Mouse (Mus musculus) common myeloid progenitor, adult 5-6 weeks (primary cell): ENCODE measurements around the gene P4hb. TPM values are rescaled to one million over a fixed set of nuclear protein-coding genes. Genes with fewer than 3 reads are reported as not detected.
A peak's percentile ranks its signal among the peaks of the same experiment; 100 is the strongest.
"Not testable (repeated sequence)": the region's sequence is repeated elsewhere in the genome, so short reads cannot be mapped to it uniquely, and the experiment has no call there.

ENCODE experiments used
- ATAC-seq: replicated peaks from 2 replicates; pipeline ENCODE4 v1.8.0; 2016; ENCODE audit warnings: low read depth, mild to moderate bottlenecking, moderate TSS enrichment, inconsistent platforms; ENCODE audit not compliant: poor library complexity, severe bottlenecking
- total RNA-seq: library from RNA; stranded (forward); fragments of 200-1000, 187-1606 nt; gene quantifications from 2 replicates; pipeline ENCODE4 v1.2.3, GENCODE M21; 2017

P4hb gene
- total RNA-seq, 1 experiment from 2014 or later, result 545 TPM

DNA sequence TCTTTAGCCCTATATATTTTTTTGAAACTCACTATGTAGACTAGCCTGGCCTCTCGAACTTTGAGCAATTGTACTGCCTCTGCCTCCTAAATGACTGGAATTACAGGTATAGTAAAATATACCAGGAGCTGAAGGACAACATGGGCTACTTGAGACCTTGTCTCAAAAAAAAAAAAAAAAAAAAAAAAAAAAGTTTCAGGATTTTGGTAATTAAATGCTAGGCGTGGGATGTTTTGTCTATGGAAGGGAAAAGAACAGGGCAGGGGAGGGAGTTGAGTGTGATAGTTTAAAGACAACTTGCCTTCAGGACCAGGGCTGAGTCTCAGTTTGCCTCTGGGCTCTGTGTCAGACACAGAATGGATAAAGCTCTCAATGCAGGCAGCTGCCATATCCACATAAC lies 2.0 kb upstream of the P4hb start:
- no peak for ATAC-seq

DNA sequence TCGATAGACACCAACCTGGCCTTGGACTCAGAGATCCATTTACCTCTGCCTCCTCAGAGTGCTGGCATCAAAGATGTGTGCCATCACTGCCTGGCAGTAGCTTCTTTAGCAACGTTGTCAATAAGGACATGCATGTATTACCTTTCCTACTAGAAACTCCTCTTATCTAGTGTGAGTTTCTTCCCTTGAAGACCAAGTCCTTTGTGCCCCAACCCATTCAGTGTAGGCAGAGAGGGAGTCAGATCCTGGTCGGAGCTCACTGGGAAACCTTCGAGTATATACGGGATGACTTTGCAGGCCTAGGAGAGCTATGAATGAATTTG lies 1.2 kb upstream of the P4hb start:
- no peak for ATAC-seq

DNA sequence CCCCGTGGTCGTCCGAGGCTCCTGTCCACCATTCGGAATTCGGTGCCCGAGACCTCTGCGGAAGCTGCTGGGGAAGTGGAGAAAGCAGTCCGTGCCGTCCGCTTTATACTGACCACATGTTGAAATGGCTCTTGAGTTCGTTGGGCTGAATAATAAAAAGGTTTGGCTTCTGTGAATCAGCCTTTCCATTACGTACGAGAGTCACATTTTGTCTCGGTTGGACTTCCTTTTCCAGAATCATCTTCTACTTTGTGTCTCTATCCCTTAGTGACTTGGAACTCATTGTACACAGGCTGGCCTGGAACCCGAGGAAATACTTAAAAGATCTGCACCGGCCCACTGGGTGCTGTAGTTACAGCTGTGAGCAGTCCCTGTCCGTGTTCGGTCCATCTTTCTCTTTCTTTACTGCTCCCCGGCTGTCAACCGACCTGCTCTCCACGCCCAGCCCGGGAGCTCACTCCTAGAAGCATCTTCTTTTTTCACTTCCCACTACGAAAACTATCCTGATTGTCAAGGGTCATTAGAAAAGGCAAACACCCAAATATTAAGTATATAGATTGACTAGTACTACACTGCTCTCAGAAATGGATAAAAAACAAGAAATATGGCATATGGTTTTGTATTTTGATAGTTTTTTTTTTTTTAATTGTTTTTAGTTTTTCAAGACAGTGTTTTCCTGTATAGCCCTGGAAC lies 678 bp upstream of the P4hb start:
- ATAC-seq, result no peak

DNA sequence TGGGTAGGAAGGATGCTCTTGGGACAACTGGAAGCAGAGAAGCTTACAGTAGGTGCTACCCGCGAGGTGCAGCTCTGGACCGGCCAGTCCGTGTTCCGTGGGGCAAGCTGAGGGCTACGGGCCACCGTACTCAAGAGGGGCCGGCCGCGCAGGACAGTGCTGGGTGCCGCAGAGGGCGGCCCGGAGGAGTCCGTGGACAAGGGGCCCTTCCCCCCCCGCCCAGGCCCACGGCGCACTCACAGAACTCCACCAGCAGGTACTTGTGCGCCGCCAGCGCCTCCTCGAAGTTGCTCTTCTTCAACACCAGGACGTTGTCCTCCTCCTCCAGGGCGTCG lies 669 bp downstream of the P4hb start:
- ATAC-seq, result no peak

DNA sequence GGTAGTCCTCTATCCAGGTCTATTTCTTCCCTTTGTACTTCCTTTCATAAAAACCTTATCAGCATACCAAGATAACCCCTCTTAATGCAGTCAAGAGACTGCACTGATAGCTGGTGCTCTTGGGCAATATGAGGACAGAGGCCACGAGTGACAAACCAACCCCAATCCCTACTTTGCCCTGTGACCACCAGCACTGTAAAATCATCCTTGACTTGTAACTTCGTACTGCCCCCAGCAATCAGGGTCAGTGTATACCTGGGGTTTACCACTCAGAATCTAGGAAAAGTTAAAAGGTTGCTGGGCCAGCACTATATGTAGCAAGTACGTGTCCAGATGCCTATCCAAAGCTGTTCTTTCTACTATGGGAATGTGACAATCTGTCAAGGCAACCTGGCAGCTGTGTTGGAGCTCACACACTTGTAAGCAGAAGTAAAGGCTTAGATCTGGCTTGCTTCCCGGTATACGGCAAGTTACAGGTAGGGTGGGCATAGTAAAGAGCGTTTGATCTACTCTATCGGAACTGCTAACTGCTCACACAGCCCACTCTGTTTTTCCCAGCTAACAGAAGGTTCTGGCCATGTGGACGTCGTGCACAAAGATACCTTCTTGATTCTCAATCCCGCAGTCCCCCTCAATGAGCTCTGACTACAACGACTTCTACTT lies 1.2 kb downstream of the P4hb start:
- no peak for ATAC-seq

DNA sequence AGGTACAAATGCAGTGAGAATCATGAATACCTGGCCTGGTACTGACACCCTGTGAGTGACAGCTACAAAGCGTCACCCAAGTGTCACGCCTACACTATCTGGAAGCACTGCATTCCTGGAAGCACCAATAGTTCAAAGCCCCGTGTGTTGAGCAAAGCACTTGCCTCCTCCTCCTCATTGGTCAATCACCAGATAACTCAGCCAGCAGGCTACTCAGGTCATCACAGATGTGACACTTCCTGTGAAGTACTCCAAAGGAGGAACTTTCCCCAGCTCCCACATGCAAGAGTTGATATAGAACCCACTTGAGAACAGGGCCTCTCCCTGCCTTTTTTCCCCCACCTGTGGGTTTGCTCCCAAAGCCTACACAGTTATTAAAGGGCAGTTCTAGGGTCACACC lies 1.9 kb downstream of the P4hb start:
- ATAC-seq, result no peak

DNA sequence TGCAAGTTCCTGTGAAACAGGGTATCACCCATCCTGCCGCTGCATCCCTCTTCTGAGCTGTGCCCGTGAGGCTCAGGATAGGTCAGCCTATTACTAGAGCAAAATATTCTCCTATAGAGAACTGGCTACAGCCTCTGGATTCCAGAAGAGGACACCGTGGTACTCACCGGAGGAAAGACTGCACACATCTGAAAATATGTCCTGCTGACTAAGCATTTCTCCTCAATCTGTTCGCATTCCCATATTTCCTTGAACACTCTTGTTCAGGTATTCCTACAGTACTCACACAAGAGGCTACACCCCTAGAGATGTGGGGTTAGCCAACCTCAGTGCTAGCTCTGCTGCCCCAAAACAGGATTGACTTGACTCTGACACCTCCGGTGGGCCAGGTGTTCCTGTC lies 4.7 kb downstream of the P4hb start:
- no peak for ATAC-seq

DNA sequence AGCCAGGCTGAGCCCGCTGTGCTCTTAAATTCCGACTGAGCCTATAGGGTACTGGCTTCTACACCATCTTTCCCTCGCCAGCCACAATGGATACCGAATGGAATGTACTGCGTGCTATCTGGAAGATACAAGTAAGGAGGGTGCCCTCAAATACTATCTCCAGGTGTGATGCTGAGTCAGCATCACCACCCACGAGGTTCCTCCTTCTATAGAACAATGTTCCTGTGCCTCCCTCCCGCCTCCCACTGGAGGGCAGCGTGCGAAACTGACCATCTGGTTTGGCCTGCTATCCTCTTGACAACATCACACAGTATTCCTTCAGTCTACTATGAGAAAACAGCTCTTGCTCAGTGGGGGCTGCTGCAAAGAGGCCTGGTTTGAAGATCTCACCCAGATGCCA lies 7.9 kb downstream of the P4hb start:
- no peak for ATAC-seq

DNA sequence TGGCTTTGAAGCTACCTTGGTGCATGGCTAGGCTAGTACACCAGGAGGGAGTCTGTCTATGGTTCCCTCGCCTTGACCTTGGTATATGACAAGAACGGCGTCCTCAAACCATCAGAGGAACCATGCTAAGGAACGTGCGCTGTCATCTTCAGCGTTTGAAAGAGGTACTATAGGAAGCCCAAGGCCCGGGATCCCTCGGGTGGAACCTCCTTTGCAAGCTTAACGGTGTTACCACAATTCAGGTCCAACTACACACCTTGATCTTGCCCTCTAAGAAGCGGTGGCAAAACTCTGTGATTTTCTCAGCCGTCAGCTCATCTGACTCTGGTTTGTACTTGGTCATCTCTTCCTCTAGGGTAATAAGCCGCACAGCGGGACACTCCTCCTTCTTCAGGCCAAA lies 10.1 kb downstream of the P4hb start:
- ATAC-seq, result no peak

DNA sequence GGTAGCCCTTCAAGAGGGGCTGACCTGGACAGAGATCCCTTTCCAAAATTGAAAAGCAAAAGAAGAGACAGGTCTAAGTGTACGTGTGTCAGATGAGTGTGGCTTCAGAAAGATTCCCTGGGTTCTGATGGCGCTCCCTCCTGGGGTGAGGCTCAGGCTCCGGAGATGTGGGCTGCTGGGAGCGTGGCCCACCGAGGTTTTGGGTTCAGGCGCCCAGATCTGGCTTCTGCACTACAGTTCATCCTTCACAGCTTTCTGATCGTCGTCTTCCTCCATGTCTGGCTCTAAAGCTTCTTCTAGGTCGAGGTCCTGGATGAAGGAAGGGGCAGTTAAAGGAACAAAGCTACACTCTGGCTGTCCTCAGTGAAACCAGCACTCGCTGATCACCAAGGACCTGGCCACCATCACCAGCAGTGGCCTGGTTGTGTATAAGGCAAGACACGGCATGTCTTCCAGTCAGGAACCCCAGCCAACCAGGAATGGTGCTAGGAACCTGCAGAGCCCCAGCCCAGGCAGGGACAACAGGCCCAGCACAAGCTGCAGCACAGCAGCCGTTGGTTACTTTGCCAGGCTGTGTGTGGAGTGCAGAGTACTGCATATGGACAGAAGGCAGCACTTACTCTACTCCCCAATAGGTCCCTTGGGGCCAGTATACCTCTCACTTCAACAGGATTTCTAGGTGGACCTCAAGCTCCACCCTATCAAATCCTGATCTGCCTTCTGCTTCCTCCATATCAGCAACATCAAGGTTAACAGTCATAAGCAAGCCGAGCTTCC lies 11.9 kb downstream of the P4hb start:
- no peak for ATAC-seq

DNA sequence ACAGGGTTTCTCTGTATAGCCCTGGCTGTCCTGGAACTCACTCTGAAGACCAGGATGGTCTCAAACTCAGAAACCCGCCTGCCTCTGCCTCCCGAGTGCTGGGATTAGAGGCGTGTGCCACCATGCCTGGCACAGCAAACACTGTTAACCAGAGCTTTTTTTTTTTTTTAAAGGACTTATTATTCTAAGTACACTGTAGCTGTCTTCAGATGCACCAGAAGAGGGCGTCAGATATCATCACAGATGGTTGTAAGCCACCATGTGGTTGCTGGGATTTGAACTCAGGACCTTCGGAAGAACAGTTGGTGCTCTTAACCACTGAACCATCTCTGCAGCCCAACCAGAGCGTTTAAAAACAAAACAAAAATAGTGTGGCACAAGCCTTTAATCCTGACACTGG lies 14.2 kb downstream of the P4hb start:
- ATAC-seq, result not testable (repeated sequence)

DNA sequence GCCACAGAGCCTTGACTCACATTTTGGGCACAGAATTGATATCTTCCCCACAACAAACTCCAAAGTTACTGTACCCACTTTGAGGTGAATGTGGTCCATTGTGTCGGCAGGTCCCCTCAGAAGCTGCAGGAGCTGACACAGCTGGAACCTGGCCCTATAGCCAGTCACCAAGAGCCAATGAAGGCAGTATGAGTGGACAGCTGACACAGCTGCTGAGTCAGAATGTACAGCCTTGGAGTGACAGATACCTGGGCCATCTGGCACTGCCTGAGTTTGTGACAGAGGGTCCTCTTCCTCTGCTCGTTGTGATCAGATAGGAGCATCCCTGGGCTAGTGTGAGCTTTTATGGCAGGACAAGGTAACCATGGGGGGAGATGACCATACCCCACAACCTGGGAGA lies 17.8 kb downstream of the P4hb start:
- ATAC-seq, result no peak

DNA sequence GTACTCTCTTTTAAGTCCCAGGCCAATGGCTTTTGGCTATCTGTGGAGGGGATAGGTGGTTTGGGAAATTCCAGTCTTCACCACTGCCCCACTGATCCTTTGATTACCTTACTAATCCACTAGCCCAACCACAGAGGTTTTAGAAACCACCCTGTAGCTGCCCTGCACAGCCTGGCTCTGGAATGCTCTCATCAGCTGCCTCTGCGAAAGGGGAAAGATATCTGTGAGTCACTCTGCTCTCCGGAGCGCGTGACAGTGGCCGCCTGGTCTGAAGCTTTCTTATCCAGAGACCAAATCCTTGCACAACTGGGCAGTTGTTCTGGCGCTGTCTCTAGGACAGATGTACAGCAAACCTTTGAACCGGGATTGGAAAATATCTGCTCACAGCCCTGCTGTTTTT lies 18.2 kb downstream of the P4hb start:
- no peak for ATAC-seq

DNA sequence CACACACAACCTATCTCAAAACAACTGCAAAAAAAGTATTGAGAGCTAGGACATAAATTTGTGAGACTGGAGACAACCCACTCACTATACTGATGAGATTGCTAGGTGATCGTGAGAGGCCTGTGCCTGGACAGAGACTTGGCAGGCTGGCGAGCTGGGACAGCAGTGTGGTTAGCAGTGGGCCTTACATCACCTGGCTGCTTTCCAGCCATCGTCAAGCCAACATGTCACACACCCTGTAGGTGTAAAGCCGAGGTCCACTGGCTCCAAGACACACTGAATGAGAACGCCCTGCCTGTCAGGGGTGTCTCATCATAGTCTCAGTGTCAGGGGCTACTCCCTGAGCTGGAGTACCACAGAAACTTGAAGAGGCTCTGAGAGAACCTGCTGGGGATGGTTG lies 20.3 kb downstream of the P4hb start:
- ATAC-seq, result no peak

DNA sequence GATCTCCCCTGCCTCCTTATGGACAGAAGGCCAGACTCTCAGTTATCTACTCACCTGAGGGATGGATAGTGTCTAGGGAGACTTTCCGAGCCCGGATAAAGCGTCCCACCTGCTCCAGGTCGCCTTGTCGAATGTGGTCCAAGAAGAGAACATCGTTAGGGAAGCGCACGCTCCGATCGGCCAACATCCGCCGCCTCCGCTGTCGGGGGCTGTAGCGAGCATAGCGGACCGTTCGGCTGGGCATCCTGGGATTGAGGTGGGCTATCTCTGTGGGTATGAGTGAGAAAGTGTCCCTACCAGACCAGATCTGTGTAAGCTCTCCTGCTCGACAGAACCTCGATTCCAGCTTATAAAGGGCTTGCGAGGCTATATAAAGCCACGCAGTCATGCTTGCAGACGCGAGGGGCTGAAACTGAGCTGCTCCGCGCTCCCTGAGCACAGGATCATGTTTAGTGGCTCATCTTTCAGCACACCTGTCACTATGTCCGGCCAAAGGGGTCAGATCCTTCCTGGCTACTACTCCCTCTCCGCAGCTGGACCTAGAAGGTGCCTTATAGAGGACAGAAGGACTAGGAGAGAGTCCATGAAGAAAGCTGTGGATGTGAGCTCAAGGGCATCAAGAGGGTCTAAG lies 22.1 kb downstream of the P4hb start, which contains the start of gene Ppp1r27:
Gene Ppp1r27, minus strand, starts transcription at position 323 of the 631 bp plus-strand sequence.
- ATAC-seq, result no peak

DNA sequence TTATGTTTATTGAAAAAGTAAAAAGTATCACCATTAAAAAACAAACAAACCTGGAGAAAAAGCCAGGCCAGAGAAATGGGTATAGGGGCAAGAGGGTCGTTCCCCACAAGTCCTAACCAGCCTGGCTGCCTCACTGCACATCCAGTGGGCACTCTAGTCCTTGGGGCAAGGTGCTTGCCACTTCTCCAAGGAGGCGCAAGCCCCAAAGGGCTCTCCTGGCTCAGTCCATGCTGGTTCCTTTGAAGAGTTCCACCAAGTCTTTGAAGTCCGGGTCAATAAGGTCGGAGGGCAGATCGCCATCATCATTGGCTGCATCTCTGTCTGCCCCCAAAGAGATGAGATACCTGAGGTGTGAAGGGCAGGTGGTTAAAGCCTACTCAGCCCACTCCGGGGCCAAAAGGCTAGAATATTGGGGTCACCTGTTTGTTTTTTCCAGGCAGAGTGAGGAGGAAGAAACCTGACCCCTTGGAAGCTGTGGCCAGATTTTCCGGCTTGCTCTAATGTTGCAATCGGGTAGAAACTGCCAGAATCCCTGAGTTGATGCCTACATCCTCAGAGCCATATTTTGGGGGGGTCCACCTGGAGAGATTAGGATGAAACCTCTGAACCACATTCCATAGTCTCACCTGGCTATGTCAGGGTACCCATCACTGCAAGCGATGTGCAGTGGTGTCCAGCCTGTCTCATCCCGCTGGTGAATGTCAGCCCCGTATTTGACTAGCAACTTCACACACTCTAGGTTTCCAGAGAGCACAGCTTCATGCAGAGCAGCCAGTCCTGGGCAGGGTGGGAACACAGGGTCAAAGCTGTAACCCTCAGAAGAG lies 22.9 kb downstream of the P4hb start:
- ATAC-seq, result no peak

DNA sequence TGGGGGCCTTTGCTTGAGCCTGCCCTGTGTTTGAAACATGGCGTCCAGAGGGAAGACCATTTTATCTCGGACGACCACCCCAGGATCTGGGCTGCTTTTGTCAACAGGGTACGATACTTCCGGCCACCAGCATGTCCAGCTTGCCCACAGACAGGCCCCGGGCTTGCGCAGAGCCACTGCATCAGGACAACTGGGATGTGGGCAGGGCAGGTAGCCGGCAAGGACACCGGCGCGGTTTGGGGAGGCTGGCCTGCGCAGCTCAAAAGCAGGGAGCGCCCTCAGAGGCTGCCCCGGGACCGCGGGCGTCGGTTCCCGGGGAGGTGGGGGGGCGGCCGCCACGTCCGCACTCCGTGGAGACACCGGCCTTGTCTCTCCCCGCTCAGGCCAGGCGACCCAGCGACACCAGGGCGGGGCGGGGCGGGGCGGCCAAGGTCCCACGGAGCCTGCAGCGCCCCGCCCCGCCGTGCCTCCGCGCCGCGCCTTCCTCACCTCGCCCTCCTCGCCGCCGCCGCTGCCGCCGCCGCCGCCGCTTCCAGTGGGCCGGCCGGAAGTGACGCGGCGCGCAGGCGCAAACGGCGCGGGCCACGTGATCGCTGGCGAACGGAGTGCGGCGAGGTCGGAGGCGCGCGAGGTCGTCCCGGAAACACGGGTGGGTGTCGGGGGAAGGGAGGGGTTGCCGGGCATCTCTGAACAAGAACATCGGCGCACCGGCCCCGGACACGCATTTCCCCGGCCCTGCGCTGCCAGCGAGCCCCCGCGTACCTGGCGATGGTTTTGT lies 23.7 kb downstream of the P4hb start, which contains the start of gene Mcrip1:
Gene Mcrip1, minus strand, starts transcription at position 560 of the 778 bp plus-strand sequence.
- ATAC-seq, result peak; percentile 66

DNA sequence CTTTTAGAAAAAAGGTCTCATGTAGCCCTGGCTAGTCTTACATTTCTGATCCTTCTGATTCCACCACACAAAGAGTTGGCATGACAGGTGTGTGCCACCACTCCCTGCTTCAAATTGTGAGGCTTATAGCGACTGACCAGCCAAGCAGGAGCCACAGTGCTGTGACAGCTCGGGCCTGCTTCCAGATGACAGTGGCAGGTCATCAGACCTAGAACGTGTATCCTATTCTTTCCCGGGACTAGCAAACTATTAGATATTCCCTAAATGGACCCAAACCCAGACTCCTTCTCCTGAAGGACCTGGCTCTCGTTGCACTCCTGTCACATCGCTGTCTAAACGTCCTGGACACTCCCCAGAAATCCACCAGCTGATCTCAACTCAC lies 24.3 kb downstream of the P4hb start:
- 0 out of 2 replicates have a peak, but pooled peaks have one; percentile 6 for ATAC-seq

DNA sequence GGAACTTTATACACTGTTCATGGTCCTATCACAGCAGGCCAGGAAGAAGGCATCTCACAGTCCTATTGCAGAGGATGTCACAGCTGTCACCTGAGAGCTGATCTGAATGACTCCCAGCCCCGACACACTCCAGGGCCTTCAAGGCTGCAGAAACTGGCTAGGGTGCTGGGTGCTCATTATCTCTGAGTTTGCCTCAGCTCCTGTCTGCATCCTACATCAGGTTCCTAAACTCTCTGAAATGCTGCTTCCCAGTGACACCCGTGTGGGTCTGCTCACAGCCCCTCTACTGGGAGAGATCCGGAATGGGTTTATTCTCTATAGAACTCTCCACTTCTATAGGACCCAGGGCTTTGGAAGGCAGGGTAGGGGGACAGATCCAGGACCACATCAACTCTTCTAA lies 24.8 kb downstream of the P4hb start:
- ATAC-seq, result no peak
